Mouse (Mus musculus) hindbrain, embryonic 14.5 days (tissue): ENCODE results near the gene Clmp. TPM values are rescaled to one million over a fixed set of nuclear protein-coding genes. Genes with fewer than 3 reads are reported as not detected.

Experiments
- ATAC-seq: fragments of 200-750 bp; cut with Nextera tagmentation; 2 replicates; pipeline ENCODE4 v1.8.0; 2017; ENCODE audit warnings: moderate number of reproducible peaks, mild to moderate bottlenecking, moderate TSS enrichment, moderate library complexity; ENCODE audit not compliant: low FRiP score
- DNase-seq: peaks from one replicate; pipeline ENCODE4 v3.0.0-alpha.2; 2015; ENCODE audit warnings: low spot score
- H3K27ac ChIP-seq: fragments of 300-500 bp; sonication (generic); 2 replicates; pipeline ENCODE4 v1.5.1; 2014; ENCODE audit warnings: mild to moderate bottlenecking, moderate library complexity
- H3K27me3 ChIP-seq: fragments of 300-500 bp; sonication (generic); 2 replicates; pipeline ENCODE4 v1.6.1; 2014; ENCODE audit warnings: mild to moderate bottlenecking, low read length, mixed read lengths; ENCODE audit not compliant: control insufficient read depth, insufficient read depth
- H3K36me3 ChIP-seq: fragments of 300-500 bp; sonication (generic); replicated peaks from 2 replicates; pipeline ENCODE4 v1.6.1; 2014; ENCODE audit not compliant: control insufficient read depth, insufficient read depth
- H3K4me1 ChIP-seq: fragments of 300-500 bp; sonication (generic); replicated peaks from 2 replicates; pipeline ENCODE4 v1.6.1; 2014; ENCODE audit warnings: antibody characterized with exemption, low read length, mixed read lengths; ENCODE audit not compliant: control insufficient read depth, insufficient read depth
- H3K4me2 ChIP-seq: fragments of 300-500 bp; sonication (generic); replicated peaks from 2 replicates; pipeline ENCODE4 v1.6.1; 2014; ENCODE audit warnings: mild to moderate bottlenecking, moderate library complexity
- H3K4me3 ChIP-seq: fragments of 300-500 bp; sonication (generic); replicated peaks from 2 replicates; pipeline ENCODE4 v1.5.1; 2014; ENCODE audit warnings: mild to moderate bottlenecking, low read length
- H3K9ac ChIP-seq: fragments of 300-500 bp; sonication (generic); 2 replicates; pipeline ENCODE4 v1.6.1; 2014
- H3K9me3 ChIP-seq: fragments of 300-500 bp; sonication (generic); 2 replicates; pipeline ENCODE4 v1.6.1; 2016; ENCODE audit warnings: low read length; ENCODE audit not compliant: control insufficient read depth
- WGBS: fragments of 180-500 bp; shearing (Covaris S2); extraction: QIAGEN DNeasy Blood & Tissue Kit; methylation state at CpG from one replicate; pipeline ENCODE4 v1.1.7; 2014; 5-methylcytosine and 5-hydroxymethylcytosine counted together
- polyA plus RNA-seq: library from polyadenylated mRNA; unstranded; fragments of >200 nt; fragmentation: Nextera tagmentation; extraction: Ambion mirVana; gene quantifications from 2 replicates; pipeline ENCODE4 v1.2.1, GENCODE M21; 2014

The Clmp gene
- polyA plus RNA-seq, 1 experiment from 2014 or later, result 56.6 TPM

DNA sequence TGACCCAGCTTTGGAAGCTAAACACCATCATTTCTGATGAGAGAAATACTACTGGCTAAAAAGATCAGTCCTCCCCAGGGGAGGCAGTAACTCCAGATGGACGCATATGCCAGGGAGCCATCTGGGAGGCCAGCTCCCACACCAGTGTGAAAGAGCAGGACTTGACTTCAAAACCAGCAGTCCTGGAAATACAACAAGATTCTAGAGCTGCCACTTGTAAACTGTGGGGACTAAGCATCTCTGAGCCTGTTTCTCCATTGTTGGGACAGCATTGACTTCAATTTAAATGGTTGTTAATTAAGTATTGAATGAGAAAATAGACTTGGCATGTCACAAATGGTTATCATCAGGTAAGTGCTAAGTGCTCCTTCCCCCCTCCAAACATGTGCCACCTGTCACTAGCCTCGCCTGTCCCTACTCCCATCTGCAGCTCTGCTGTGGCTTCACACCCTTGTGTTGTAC lies 37.6 kb downstream of the Clmp start:
- Histone ChIP-seq H3K36me3 (no peaks in the 10 kb centered on the region), H3K9me3 (no peaks in the 10 kb centered on the region), H3K27ac (no peak overlapping the region), H3K27me3 (no peaks in the 10 kb centered on the region), H3K4me3 (no peak overlapping the region), H3K4me2 (no peak overlapping the region), H3K9ac (no peak overlapping the region), H3K4me1 (peaks cover 3% of the 10 kb centered on the region; the same call in 1 of the 2 replicates)
- no peak for ATAC-seq
- 66% methylated on average over 2 of the region's 2 CpGs for WGBS
- DNase-seq, result no peak

DNA sequence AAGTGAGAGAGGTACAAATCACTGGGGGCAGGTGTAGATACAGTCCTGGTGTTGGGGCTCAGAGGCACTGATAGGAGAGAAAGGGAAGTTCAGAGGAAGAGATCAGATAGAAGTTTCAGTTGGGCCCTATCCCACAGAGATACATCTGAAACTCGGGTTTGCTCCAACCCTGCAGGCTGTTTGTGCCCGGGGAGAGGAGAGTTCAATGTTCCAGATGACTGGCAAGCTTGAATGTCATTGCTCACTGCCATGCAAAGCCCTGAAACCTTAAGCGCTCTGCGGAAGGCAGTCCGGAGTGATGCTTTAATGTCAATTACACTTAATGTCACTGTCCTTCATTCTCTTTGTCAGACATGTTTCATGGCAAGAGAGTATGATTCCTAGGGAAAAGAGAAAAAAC lies 39.2 kb downstream of the Clmp start:
- ATAC-seq (no peak), DNase-seq (no peak)
- H3K4me1 ChIP-seq, result peaks cover 3% of the 10 kb centered on the region; the same call in 1 of the 2 replicates
- no peaks in the 10 kb centered on the region for H3K36me3 ChIP-seq
- WGBS, result 43% methylated on average over 5 of the region's 5 CpGs
- H3K4me2 ChIP-seq, result no peak overlapping the region
- no peaks in the 10 kb centered on the region for H3K9me3 ChIP-seq
- H3K27me3 ChIP-seq, result no peaks in the 10 kb centered on the region
- no peak overlapping the region for H3K9ac ChIP-seq
- no peak overlapping the region for H3K27ac ChIP-seq
- H3K4me3 ChIP-seq, result no peak overlapping the region

DNA sequence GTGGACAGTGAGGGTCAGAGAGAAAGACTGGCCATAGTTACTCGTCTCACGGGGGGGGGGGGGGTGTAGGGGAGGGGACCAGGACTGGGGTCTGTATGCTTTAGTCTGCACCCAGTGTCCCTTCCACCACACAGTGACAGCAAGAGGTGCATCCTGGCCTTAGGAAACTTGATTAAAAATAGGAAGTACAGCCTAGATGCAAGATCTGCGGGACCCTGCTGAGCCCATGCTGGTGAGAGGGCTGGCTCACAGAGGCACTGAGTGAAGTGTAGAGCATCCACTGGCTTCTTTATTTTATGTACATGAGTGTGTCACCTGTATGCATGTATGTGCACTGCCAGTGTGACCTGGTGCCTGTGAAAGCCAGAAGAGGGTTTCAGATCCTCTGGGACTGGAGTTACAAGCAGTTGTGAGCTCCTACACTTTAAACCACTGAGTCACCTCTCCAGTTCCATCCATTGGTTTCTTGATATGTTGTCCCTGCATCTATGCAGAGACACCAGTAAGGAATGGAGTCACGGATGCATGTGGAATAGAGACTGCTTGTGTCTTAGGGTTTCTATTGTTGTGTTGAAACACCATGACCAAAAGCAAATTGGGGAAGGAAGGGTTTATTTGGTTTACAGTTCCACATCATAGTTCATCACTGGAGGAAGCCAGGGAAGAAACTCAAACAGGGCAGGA lies 41.5 kb downstream of the Clmp start:
- Histone ChIP-seq H3K9me3 (no peaks in the 10 kb centered on the region), H3K4me1 (peaks cover 20% of the 10 kb centered on the region), H3K27me3 (no peaks in the 10 kb centered on the region), H3K4me2 (no peak overlapping the region), H3K36me3 (no peaks in the 10 kb centered on the region), H3K9ac (no peak overlapping the region), H3K4me3 (no peak overlapping the region), H3K27ac (no peak overlapping the region)
- 80% methylated on average over 4 of the region's 4 CpGs for WGBS
- no peak for ATAC-seq
- no peak for DNase-seq

DNA sequence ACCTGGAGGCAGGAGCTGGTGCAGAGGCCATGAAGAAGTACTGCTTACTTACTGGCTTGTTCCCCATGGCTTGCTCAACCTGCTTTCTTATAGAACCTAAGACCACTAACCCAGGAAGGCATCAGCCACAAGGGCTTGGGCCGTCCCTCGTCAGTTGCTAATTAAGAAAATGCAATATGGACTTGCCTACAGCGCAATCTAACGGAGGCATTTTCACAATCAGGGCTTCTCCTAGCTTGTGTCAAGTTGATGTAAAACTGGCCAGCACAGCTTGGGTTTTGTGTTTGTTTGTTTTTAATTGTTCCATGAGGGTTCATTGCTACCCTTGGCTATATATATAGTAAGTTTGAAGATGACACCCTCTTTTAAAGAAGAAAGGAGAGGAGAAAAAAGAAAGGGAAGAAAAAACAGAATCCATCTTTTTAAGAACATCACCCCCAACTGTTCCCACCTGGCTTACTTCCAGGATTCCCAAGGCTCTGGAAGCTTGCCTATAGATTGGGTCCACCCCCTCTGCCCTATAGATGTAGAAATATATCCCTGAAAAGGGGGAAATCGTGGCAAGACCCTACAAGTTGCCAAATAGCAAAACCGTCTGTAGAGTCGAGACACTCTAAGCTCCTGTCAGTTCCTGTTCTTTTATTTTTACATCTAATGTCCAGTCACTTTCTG lies 42.2 kb downstream of the Clmp start:
- H3K36me3 ChIP-seq, result no peaks in the 10 kb centered on the region
- WGBS, result 87% methylated on average over 7 of the region's 7 CpGs
- no peak for DNase-seq
- H3K27me3 ChIP-seq, result no peaks in the 10 kb centered on the region
- no peak overlapping the region for H3K9ac ChIP-seq
- ATAC-seq, result no peak
- H3K27ac ChIP-seq, result no peak overlapping the region
- H3K4me3 ChIP-seq, result no peak overlapping the region
- H3K4me2 ChIP-seq, result no peak overlapping the region
- peaks cover 20% of the 10 kb centered on the region for H3K4me1 ChIP-seq
- no peaks in the 10 kb centered on the region for H3K9me3 ChIP-seq

DNA sequence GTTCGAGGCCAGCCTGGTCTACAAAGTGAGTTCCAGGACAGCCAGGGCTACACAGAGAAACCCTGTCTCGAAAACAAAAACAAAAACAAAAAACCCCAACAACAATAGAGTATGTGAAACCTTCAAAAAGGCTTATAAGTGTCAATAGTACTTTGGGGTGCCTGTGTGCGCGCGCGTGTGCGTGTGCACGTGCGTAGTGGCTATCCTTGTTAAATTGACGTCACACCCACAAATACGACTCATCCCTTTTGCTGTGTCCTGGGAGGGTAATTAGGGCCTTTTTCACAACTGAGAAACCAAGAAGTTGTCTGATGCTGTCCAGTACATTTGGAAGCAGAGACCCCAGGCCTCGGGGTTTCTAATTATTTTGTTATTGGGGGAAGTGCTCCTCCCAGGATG lies 44.5 kb downstream of the Clmp start:
- Histone ChIP-seq H3K9ac (peak overlapping the region; percentile 61), H3K27ac (peak overlapping the region; percentile 84), H3K4me1 (peaks cover 17% of the 10 kb centered on the region), H3K36me3 (no peaks in the 10 kb centered on the region), H3K27me3 (no peaks in the 10 kb centered on the region), H3K4me2 (peak overlapping the region; percentile 64), H3K9me3 (no peaks in the 10 kb centered on the region), H3K4me3 (peak overlapping the region; percentile 30)
- ATAC-seq, result peak; percentile 25; the same call in 1 of the 2 replicates
- no peak for DNase-seq
- 64% methylated on average over 12 of the region's 12 CpGs for WGBS

DNA sequence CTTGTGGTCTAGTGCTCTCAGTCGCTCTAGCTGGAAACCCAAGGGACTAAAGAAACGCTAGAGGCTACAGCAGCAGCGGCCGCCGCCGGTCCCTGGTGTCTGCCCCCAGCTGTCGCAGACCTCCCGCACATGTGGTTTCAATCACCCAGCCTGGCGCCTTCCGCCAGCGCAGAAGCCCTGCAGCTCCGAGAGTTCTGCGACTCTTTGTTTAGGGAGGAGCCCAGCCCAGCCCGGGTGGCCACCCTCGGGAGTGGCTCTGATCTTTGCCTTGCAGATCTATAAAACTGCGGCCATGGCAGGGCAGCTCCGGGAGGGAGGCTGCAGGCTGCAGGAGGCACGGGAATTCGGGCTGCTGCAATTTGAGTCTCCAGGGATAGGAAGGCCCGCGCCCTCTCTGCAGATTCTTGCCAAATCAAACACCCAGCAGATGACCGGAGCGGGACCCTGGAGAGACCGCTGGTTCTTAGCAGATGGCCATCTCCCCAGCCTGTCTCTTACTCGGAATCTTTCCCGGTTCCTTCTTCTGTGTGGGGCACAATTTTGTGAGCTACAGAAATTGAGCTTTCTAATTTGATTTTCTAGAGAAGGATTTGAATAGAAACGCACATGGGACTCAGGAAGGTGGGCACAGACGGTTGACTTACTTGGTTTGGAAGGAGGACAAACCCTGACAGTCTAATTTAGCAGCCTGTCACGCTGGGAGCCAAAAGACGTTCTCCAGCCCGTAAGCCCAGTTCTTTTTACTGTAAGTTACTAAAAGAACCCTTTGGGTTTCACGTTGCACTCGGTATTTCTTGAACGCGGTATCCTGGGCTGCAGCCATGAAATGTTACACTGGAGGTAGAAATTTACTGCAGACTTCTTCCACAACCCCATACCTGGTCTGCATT lies 45.2 kb downstream of the Clmp start:
- peak; percentile 69; the same call in 1 of the 2 replicates for ATAC-seq
- peak overlapping the region; percentile 61 for H3K9ac ChIP-seq
- under 1% methylated on average over 35 of the region's 35 CpGs for WGBS
- DNase-seq, result peak; percentile 48
- H3K27ac ChIP-seq, result peak overlapping the region; percentile 84
- H3K27me3 ChIP-seq, result no peaks in the 10 kb centered on the region
- peaks cover 17% of the 10 kb centered on the region for H3K4me1 ChIP-seq
- peak overlapping the region; percentile 30 for H3K4me3 ChIP-seq
- H3K9me3 ChIP-seq, result no peaks in the 10 kb centered on the region
- H3K36me3 ChIP-seq, result no peaks in the 10 kb centered on the region
- peak overlapping the region; percentile 64 for H3K4me2 ChIP-seq

DNA sequence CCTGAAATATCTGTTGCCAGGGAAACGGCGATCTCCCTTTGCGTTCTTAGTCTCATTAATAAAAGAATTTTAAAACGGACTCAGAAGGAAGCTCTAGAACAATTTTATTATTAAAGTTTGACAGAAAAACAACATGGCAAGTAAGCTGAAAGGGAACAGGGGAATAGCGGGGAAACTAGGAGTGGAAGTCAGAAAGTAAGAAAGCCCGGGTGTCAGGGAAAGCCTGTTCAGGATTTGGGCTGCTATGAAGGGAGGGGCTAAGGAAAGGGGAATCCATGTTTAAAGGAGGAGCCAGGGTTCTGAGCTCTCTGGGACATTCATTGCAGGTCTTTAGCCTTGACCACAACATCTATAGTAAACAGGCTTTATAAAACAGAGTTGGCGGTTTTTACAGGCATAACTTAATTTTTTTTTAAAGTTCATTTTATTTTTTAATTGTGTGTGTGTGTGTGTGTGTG lies 45.9 kb downstream of the Clmp start:
- Histone ChIP-seq H3K4me1 (peaks cover 17% of the 10 kb centered on the region), H3K27ac (peak overlapping the region; percentile 84), H3K27me3 (no peaks in the 10 kb centered on the region), H3K9me3 (no peaks in the 10 kb centered on the region), H3K4me3 (peak overlapping the region; percentile 30; the same call in 1 of the 2 replicates), H3K36me3 (no peaks in the 10 kb centered on the region), H3K4me2 (peak overlapping the region; percentile 64), H3K9ac (no peak overlapping the region)
- DNase-seq, result no peak
- WGBS, result 15% methylated on average over 7 of the region's 7 CpGs
- no peak for ATAC-seq

DNA sequence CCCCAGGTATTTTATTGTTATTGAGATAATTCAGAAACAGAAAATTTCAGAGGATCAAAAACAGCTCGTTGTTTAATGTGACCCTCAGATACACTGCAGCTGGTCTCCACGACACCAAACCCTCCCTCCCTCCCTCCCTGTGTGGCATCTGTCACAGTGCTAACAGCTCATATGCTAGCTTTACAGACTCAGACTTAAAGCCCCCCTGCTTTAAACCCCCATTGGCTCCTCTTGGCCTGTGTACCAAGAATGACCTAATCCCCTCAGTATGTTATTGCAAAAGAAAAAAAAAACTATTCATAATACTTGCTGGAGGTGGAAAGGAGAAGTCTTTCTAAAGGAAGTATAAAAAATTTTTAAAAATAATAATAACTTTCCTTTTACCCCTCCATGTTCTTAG lies 46.5 kb downstream of the Clmp start:
- Histone ChIP-seq H3K27me3 (no peaks in the 10 kb centered on the region), H3K9me3 (no peaks in the 10 kb centered on the region), H3K4me2 (no peak overlapping the region), H3K4me3 (no peak overlapping the region), H3K27ac (no peak overlapping the region), H3K9ac (no peak overlapping the region), H3K36me3 (no peaks in the 10 kb centered on the region), H3K4me1 (peaks cover 17% of the 10 kb centered on the region)
- DNase-seq (no peak), ATAC-seq (no peak)
- 12% methylated on average over 2 of the region's 2 CpGs for whole genome bisulfite sequencing

DNA sequence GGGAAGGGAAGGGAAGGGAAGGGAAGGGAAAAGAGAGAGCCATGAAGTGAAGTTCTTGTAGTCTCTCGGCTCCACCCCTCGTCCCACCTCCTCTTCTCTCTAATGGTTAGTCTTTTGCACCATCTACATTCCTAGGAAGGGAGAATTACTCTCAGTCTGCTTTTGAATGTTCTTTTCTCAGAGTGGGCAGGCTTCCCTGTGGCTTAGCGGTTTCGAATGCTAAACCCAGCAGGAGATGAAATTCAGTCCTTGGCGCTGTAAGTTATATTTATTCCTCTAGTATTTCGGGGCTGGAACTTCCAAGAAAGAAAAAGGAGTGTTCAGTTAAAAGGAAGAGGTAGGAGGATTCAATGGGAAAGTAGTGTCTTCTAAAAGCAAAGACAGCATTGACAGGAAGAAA lies 51.4 kb downstream of the Clmp start:
- no peak overlapping the region for H3K4me2 ChIP-seq
- H3K27ac ChIP-seq, result no peak overlapping the region
- DNase-seq (no peak), ATAC-seq (no peak)
- H3K27me3 ChIP-seq, result no peaks in the 10 kb centered on the region
- no peaks in the 10 kb centered on the region for H3K9me3 ChIP-seq
- WGBS, result 78% methylated on average over 6 of the region's 6 CpGs
- H3K4me3 ChIP-seq, result no peak overlapping the region
- no peaks in the 10 kb centered on the region for H3K36me3 ChIP-seq
- no peaks in the 10 kb centered on the region for H3K4me1 ChIP-seq
- no peak overlapping the region for H3K9ac ChIP-seq
